Mouse (Mus musculus): ENCODE results near the gene Insl3. TPM values are rescaled to one million over a fixed set of nuclear protein-coding genes. Genes with fewer than 3 reads are reported as not detected.

Insl3 gene
- polyA plus RNA-seq, 1 experiment from 2014 or later = not detected

- Histone ChIP-seq H3K9ac (ENCODE audit: low read length) (0 out of 2 replicates have a peak overlapping the region, but pooled peaks have one; percentile 3), H3K27me3 (ENCODE audit: control insufficient read depth, insufficient read depth, low read length) (peaks cover 8% of the 10 kb centered on the region; the same call in 1 of the 2 replicates), H3K36me3 (ENCODE audit: control insufficient read depth, insufficient read depth, low read length) (no peaks in the 10 kb centered on the region), H3K27ac (ENCODE audit: low read depth, low read length) (no peak overlapping the region), H3K4me3 (ENCODE audit: low read depth, low read length) (no peak overlapping the region; the same call in 1 of the 2 replicates), H3K9me3 (ENCODE audit: control insufficient read depth, low read length) (no peaks in the 10 kb centered on the region), H3K4me2 (ENCODE audit: low read depth, low read length, severe bottlenecking) (peak overlapping the region; percentile 38; the same call in 1 of the 2 replicates), H3K4me1 (replicated peaks; ENCODE audit: control insufficient read depth, insufficient read depth, low read length) (peaks cover 16% of the 10 kb centered on the region)
- DNase-seq (ENCODE audit: low spot score) = peak; percentile 95
- ATAC-seq (replicated peaks; ENCODE audit: low FRiP score) = peak; percentile 63
- WGBS = 5% methylated on average over 22 of the region's 22 CpGs
Measured at GRCm38 (mm10) chr8:71665331-71666130, 23.5 kb upstream of the Insl3 start.

GRCm38 (mm10) chr8:71666855-71667254 is 22.2 kb upstream of the Insl3 start:
- H3K27ac ChIP-seq (ENCODE audit: low read depth, low read length) = 0 out of 2 replicates have a peak overlapping the region, but pooled peaks have one; percentile 0
- H3K4me1 ChIP-seq (replicated peaks; ENCODE audit: control insufficient read depth, insufficient read depth, low read length) = peaks cover 17% of the 10 kb centered on the region
- WGBS = 25% methylated on average over 1 of the region's 1 CpGs
- H3K9ac ChIP-seq (ENCODE audit: low read length) = no peak overlapping the region
- no peak overlapping the region for H3K4me3 ChIP-seq (ENCODE audit: low read depth, low read length)
- H3K9me3 ChIP-seq (ENCODE audit: control insufficient read depth, low read length) = no peaks in the 10 kb centered on the region
- no peaks in the 10 kb centered on the region for H3K36me3 ChIP-seq (ENCODE audit: control insufficient read depth, insufficient read depth, low read length)
- DNase-seq (ENCODE audit: low spot score) = peak; percentile 51
- H3K27me3 ChIP-seq (ENCODE audit: control insufficient read depth, insufficient read depth, low read length) = peaks cover 8% of the 10 kb centered on the region; the same call in 1 of the 2 replicates
- H3K4me2 ChIP-seq (ENCODE audit: low read depth, low read length, severe bottlenecking) = no peak overlapping the region
- no peak for ATAC-seq (replicated peaks; ENCODE audit: low FRiP score)

DNA sequence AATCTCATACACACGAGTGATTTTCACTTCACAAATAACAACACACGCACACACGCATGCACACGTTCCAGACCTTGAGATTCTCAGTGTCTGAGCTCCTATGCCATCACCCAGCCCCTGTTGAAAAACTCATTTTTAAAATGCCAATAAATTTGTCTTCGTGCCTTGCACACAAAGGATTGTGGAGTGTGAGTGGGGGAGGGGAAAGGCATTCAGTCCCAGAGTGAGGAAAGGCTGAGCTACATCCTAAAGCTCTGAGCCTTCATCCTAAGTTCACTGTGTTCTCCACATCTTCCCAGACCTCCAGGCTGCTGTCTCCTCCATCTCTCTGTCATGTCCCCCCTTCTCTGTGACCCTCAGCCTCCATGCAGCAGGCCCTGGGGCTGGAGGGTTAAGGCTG is 21.8 kb upstream of the Insl3 start:
- 53% methylated on average over 5 of the region's 5 CpGs for WGBS
- H3K4me3 ChIP-seq (ENCODE audit: low read depth, low read length) = no peak overlapping the region
- DNase-seq (ENCODE audit: low spot score) (no peak), ATAC-seq (replicated peaks; ENCODE audit: low FRiP score) (no peak)
- no peaks in the 10 kb centered on the region for H3K9me3 ChIP-seq (ENCODE audit: control insufficient read depth, low read length)
- no peaks in the 10 kb centered on the region for H3K36me3 ChIP-seq (ENCODE audit: control insufficient read depth, insufficient read depth, low read length)
- 0 out of 2 replicates have a peak overlapping the region, but pooled peaks have one; percentile 0 for H3K27ac ChIP-seq (ENCODE audit: low read depth, low read length)
- H3K9ac ChIP-seq (ENCODE audit: low read length) = peak overlapping the region; percentile 30; the same call in 1 of the 2 replicates
- H3K4me1 ChIP-seq (replicated peaks; ENCODE audit: control insufficient read depth, insufficient read depth, low read length) = peaks cover 19% of the 10 kb centered on the region
- H3K27me3 ChIP-seq (ENCODE audit: control insufficient read depth, insufficient read depth, low read length) = peaks cover 8% of the 10 kb centered on the region; the same call in 1 of the 2 replicates
- H3K4me2 ChIP-seq (ENCODE audit: low read depth, low read length, severe bottlenecking) = 0 out of 2 replicates have a peak overlapping the region, but pooled peaks have one; percentile 8

GRCm38 (mm10) chr8:71668220-71668975 is 20.6 kb upstream of the Insl3 start:
- ATAC-seq (replicated peaks; ENCODE audit: low FRiP score) = no peak
- 9% methylated on average over 21 of the region's 21 CpGs for WGBS
- Histone ChIP-seq H3K4me2 (ENCODE audit: low read depth, low read length, severe bottlenecking) (no peak overlapping the region), H3K27ac (ENCODE audit: low read depth, low read length) (no peak overlapping the region), H3K36me3 (ENCODE audit: control insufficient read depth, insufficient read depth, low read length) (no peaks in the 10 kb centered on the region), H3K9ac (ENCODE audit: low read length) (peak overlapping the region; percentile 16; the same call in 1 of the 2 replicates), H3K27me3 (ENCODE audit: control insufficient read depth, insufficient read depth, low read length) (peaks cover 8% of the 10 kb centered on the region; the same call in 1 of the 2 replicates), H3K9me3 (ENCODE audit: control insufficient read depth, low read length) (no peaks in the 10 kb centered on the region), H3K4me3 (ENCODE audit: low read depth, low read length) (no peak overlapping the region), H3K4me1 (replicated peaks; ENCODE audit: control insufficient read depth, insufficient read depth, low read length) (peaks cover 19% of the 10 kb centered on the region)
- peak; percentile 61 for DNase-seq (ENCODE audit: low spot score)

DNA sequence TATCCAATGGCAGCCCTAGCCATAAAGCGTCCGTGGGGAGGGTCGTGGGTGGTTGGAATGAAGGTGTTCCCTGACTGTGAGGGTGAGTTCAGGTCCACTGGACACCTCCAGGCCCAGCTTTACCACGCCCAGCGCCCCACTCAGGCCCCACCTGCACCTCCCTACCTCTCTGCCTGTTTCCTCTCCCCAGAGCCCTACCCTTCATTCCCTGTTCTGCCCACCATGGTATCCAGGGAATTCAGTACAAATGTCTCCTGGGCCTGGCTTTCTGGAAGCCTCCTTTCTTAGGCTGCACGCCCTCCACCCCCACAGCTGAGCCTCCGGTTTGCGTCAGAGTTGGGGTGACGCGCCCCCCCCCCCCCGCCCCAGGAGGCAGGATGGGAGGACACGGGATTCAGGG is 18.8 kb upstream of the Insl3 start:
- H3K9ac ChIP-seq (ENCODE audit: low read length) = peak overlapping the region; percentile 53
- WGBS = 10% methylated on average over 12 of the region's 12 CpGs
- peaks cover 19% of the 10 kb centered on the region for H3K4me1 ChIP-seq (replicated peaks; ENCODE audit: control insufficient read depth, insufficient read depth, low read length)
- peak overlapping the region; percentile 61 for H3K4me3 ChIP-seq (ENCODE audit: low read depth, low read length)
- H3K27ac ChIP-seq (ENCODE audit: low read depth, low read length) = no peak overlapping the region; the same call in 1 of the 2 replicates
- no peak for DNase-seq (ENCODE audit: low spot score)
- no peaks in the 10 kb centered on the region for H3K36me3 ChIP-seq (ENCODE audit: control insufficient read depth, insufficient read depth, low read length)
- H3K4me2 ChIP-seq (ENCODE audit: low read depth, low read length, severe bottlenecking) = peak overlapping the region; percentile 96
- no peaks in the 10 kb centered on the region for H3K9me3 ChIP-seq (ENCODE audit: control insufficient read depth, low read length)
- 0 out of 2 replicates have a peak, but pooled peaks have one; percentile 1 for ATAC-seq (replicated peaks; ENCODE audit: low FRiP score)
- H3K27me3 ChIP-seq (ENCODE audit: control insufficient read depth, insufficient read depth, low read length) = peaks cover 8% of the 10 kb centered on the region; the same call in 1 of the 2 replicates

- Histone ChIP-seq H3K4me2 (ENCODE audit: low read depth, low read length, severe bottlenecking) (peak overlapping the region; percentile 96), H3K36me3 (ENCODE audit: control insufficient read depth, insufficient read depth, low read length) (no peaks in the 10 kb centered on the region), H3K4me3 (ENCODE audit: low read depth, low read length) (peak overlapping the region; percentile 61), H3K4me1 (replicated peaks; ENCODE audit: control insufficient read depth, insufficient read depth, low read length) (peaks cover 19% of the 10 kb centered on the region), H3K27ac (ENCODE audit: low read depth, low read length) (peak overlapping the region; percentile 25; the same call in 1 of the 2 replicates), H3K9ac (ENCODE audit: low read length) (peak overlapping the region; percentile 53), H3K27me3 (ENCODE audit: control insufficient read depth, insufficient read depth, low read length) (peaks cover 14% of the 10 kb centered on the region), H3K9me3 (ENCODE audit: control insufficient read depth, low read length) (no peaks in the 10 kb centered on the region)
- DNase-seq (ENCODE audit: low spot score) (peak; percentile 93), ATAC-seq (replicated peaks; ENCODE audit: low FRiP score) (peak; percentile 63)
- 1% methylated on average over 60 of the region's 64 CpGs for WGBS
Measured at GRCm38 (mm10) chr8:71670621-71671548, 18.1 kb upstream of the Insl3 start.

DNA sequence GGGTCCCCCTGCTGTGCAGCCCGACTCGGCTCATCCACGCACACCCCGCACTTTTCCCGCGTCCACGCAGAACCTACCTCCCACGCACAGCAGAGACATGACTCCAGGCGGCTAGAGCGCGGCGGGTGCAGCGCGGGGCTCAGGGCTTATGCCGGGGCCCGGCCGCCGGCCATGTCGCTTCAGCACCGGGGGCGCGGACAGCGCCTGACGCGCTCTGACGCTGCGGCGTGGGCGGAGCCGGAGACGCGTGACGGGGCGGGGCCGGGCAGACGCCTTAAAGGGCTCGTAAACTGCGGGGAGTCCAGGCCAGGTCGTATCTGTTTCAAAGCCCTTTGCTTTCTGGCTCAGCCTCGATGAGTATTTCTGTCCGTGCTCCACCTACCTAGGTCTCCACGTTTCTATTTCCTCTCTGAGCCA is 17.5 kb upstream of the Insl3 start, which contains the start of gene Unc13a:
Gene Unc13a, minus strand, starts transcription at position 209 of the 417 bp plus-strand sequence.
- DNase-seq (ENCODE audit: low spot score) (peak; percentile 95), ATAC-seq (replicated peaks; ENCODE audit: low FRiP score) (peak; percentile 68)
- peak within 1 kb of the TSS; percentile 25; the same call in 1 of the 2 replicates for H3K27ac ChIP-seq (ENCODE audit: low read depth, low read length)
- H3K9ac ChIP-seq (ENCODE audit: low read length) = peak within 1 kb of the TSS; percentile 53
- no peaks in the 10 kb centered on the region for H3K9me3 ChIP-seq (ENCODE audit: control insufficient read depth, low read length)
- peaks cover 18% of the 10 kb centered on the region for H3K27me3 ChIP-seq (ENCODE audit: control insufficient read depth, insufficient read depth, low read length)
- H3K4me1 ChIP-seq (replicated peaks; ENCODE audit: control insufficient read depth, insufficient read depth, low read length) = peaks cover 19% of the 10 kb centered on the region
- H3K36me3 ChIP-seq (ENCODE audit: control insufficient read depth, insufficient read depth, low read length) = no peaks in the 10 kb centered on the region
- under 1% methylated on average over 42 of the region's 42 CpGs for WGBS
- peak within 1 kb of the TSS; percentile 61 for H3K4me3 ChIP-seq (ENCODE audit: low read depth, low read length)
- H3K4me2 ChIP-seq (ENCODE audit: low read depth, low read length, severe bottlenecking) = peak within 1 kb of the TSS; percentile 96

Measured in forebrain, embryonic 11.5 days (tissue).